Mouse (Mus musculus): ENCODE measurements around the gene Poc1b.

DNA sequence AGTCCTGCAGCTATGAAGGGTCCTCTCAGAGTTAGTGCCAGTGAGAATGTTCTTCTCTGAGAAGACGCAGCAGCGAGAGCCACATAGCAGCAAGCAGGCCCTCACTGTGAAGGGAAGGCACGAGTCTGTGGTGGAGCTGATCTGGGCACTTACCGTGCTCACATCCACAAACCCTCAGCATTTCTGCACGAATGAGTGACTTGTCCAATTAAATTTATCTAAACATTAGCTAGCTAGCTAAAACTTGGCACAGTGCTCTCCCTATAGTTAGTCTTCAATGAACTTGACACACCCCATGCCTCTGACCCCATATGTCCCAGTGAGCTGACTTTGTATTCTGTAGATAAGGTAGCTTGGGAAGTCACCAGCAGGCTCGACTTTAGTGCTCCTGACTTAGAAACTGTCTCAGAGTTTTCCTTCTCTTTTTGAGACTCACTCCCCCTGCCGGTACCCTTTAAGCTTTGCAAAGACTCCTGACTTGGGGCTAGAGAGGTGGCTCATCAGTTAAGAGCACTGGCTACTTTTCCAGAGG, 59.0 kb downstream of the Poc1b start:
- TF ChIP-seq POLR2A (IDR thresholded peaks at IDR 0.05; ENCODE audit: borderline replicate concordance, extremely low read depth, insufficient read depth, insufficient read length, poor library complexity, severe bottlenecking) (no peak), CTCF (IDR thresholded peaks at IDR 0.05; ENCODE audit: borderline replicate concordance, extremely low read depth, insufficient read depth, insufficient read length) (no peak)

All from brain, embryonic 14.5 days (tissue).